ENCODE assay signal across 8 mouse cellular contexts in genomic region chr6:90716066-90716704, GRCm38 (mm10).
DNase-seq lines count a peak whose midpoint lies in the region; ATAC-seq lines count a peak whose summit lies in the region.

No protein-coding gene starts in this region.

- no peaks in the 10 kb centered on the region for H3K9me3 ChIP-seq in heart, embryonic 16.5 days (replicated peaks; ENCODE audit: control insufficient read depth, low read length)

- H3K4me3 ChIP-seq in heart, embryonic 16.5 days (ENCODE audit: low read length): peak overlapping the region; percentile 89

- H3K4me2 ChIP-seq in heart, embryonic 16.5 days (ENCODE audit: low read depth, low read length): peak overlapping the region; percentile 94

- H3K36me3 ChIP-seq in heart, embryonic 16.5 days (ENCODE audit: control insufficient read depth, insufficient read depth): no peaks in the 10 kb centered on the region

- under 1% methylated on average over 49 of the region's 49 CpGs for WGBS in heart, embryonic 16.5 days

- ATAC-seq in erythroblast, adult 5-6 weeks (replicated peaks; ENCODE audit: low FRiP score, poor library complexity, severe bottlenecking): peak; percentile 74
- ATAC-seq in heart, embryonic 16.5 days (replicated peaks; ENCODE audit: extremely low read depth, insufficient read depth, low FRiP score): peak; percentile 73
- ATAC-seq in megakaryocyte progenitor cell, adult 5-6 weeks (replicated peaks; ENCODE audit: poor library complexity): peak; percentile 59

- peak; percentile 70 for DNase-seq in CD4-positive helper T cell, adult 2 months (ENCODE audit: low read depth, low spot score)
- DNase-seq in adipocyte (ENCODE audit: low spot score): peak; percentile 90
- peak; percentile 95 to 96 for DNase-seq in kidney, postnatal 25 days
- DNase-seq in spleen, adult 18-20 months: peak; percentile 52 to 69
- DNase-seq in frontal cortex, adult 2 months (ENCODE audit: extremely low spot score in 1 of 2, low spot score in 1 of 2): no peak

- H3K27me3 ChIP-seq in heart, embryonic 16.5 days (ENCODE audit: control insufficient read depth, insufficient read depth, low read length): no peaks in the 10 kb centered on the region

- peak overlapping the region; percentile 97 for H3K9ac ChIP-seq in heart, embryonic 16.5 days (ENCODE audit: low read length)

- peak overlapping the region; percentile 92 for H3K27ac ChIP-seq in heart, embryonic 16.5 days (ENCODE audit: low read length)

- H3K4me1 ChIP-seq in heart, embryonic 16.5 days (ENCODE audit: control insufficient read depth, insufficient read depth, low read length): peaks cover 71% of the 10 kb centered on the region

Comparison
In these comparisons a context has a peak if more than half of its experiments do, and no peak if none do; other contexts are left out.
1. DNase-seq: peak in CD4-positive helper T cell, adult 2 months (single experiment), adipocyte (single experiment), kidney, postnatal 25 days (2 of 2) and spleen, adult 18-20 months (2 of 2); none in frontal cortex, adult 2 months (0 of 2).
2. Peak in every context shown above with its lines, with median percentiles within 50 percentile points of each other: ATAC-seq.